Mouse (Mus musculus): ENCODE data around the gene 4930402H24Rik.

Gene 4930402H24Rik

DNA sequence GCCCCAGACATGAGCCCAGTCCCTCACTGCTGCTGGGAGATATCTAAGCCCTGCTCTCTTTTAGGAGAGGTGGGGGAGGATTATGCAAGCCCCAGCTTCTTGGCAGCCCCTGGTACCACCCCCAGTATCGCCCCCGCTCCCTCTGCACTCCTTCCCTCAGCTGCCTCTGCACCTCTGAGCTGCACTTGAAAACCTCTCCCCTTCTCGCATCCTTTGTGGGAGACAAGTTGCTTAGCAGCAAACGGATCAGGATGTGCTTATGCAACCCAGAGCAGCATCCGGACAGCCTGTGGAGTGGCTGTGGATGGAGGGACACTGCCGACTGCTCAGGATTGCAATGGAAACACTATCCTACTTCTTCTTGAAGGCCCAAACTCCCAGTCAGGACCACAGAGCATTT lies 248.7 kb downstream of the 4930402H24Rik start:
- DNase-seq = no peak

- no peak for DNase-seq
Observed at GRCm38 (mm10) chr2:130656536-130656935, 249.7 kb downstream of the 4930402H24Rik start.

All from cerebellum, postnatal 36 days (tissue).